Mouse (Mus musculus) ES-Bruce4 (cell line): Measurements from ENCODE around the gene Ptprm.

Experiments
- CTCF ChIP-seq: IDR thresholded peaks from one replicate; pipeline ENCODE4 v1.8.1; 2011; ENCODE audit warnings: low read depth, low read length
- EP300 ChIP-seq: IDR thresholded peaks from 2 replicates; pipeline ENCODE4 v1.6.1; 2011; ENCODE audit warnings: low read depth, low read length; ENCODE audit not compliant: insufficient read depth
- POLR2A ChIP-seq: IDR thresholded peaks from one replicate; pipeline ENCODE4 v1.8.1; 2011; ENCODE audit warnings: low read length; ENCODE audit not compliant: insufficient read depth

DNA sequence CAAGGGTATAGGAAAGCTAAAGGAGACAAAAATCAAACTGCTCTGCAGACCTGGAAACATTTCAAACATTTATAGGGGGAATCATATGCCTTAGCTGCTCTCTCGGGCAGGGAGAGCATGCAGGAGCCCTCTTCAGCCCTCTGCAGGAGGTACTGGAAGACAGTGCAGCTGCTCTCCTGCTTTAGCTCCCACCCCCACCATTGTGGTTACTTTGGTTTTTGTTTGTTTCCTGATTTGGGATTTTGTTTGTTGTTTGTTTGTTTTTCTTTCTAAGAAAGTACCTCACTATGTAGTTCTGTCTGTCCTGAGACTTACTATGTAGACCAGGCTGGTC is 29.8 kb downstream of the Ptprm start:
- no peak for TF ChIP-seq CTCF
- TF ChIP-seq POLR2A, result no peak
- no peak for TF ChIP-seq EP300
